Mouse (Mus musculus): ENCODE data around the gene Dcpp3.

DNA sequence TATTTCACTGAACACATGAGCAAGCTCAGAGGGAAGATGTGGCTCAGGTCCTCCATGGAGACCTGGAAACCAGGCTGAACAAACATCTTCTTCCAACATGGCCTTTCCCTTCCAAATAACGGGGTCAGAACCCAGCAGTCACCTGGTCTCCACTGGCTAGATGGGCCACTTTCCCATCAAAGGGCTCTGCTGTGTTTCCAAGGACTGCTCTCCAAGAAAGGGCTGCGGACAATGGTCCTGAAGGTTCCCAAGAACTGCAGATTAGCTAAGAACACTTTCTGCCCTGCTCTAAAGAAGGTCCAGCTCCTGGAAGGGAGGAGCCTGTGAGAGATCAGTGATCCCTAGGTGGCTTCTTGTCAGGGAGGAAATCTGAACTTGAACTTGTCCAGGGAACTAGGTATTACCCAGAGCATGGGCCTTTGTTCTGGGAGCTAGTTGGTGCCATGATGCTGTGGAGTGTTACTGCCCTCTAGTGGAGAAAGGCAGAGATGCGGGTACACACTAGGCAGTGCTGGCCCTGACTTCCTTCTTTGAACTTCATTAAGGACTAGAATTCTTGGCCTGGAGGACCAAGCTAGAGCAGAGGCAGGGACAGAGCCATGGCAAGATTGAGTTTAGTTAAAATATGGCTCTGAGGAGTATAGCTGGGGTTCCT lies 43.0 kb downstream of the Dcpp3 start:
- TF ChIP-seq CTCF (IDR thresholded peaks at IDR 0.05; ENCODE audit: extremely low read depth, insufficient read depth, low read length) (peak; percentile 100), POLR2A (IDR thresholded peaks at IDR 0.05; ENCODE audit: extremely low read depth, insufficient read depth, low read length) (no peak)
